Mouse (Mus musculus) layer of hippocampus, adult 18-20 months (tissue): ENCODE measurements around the gene Zfp599. TPM values are rescaled to one million over a fixed set of nuclear protein-coding genes. Genes with fewer than 3 reads are reported as not detected.
"Not testable (repeated sequence)": the region's sequence is repeated elsewhere in the genome, so short reads cannot be mapped to it uniquely, and the experiment has no call there.

Experiments
- DNase-seq, 2 experiments: peaks; one replicate each; pipeline ENCODE4 v3.0.0; 2022; ENCODE audit warnings: low spot score in 2 of 2
- long read RNA-seq: library from polyadenylated mRNA; stranded (forward); transcript quantifications from one replicate; pipeline ENCODE4 v2.0.0, GENCODE M21; 2021
- total RNA-seq, 2 experiments: library from RNA; stranded (reverse); gene quantifications; 2 replicates each; pipeline ENCODE4 v1.2.3; 2021

Gene Zfp599
- 1 to 10 TPM; 5.1 to 5.5 TPM for total RNA-seq
- long read RNA-seq, partial matches to known transcripts, result 0 of 5 reads
- long read RNA-seq, other reads (novel, unspliced or antisense), result 1 of 5 reads

DNA sequence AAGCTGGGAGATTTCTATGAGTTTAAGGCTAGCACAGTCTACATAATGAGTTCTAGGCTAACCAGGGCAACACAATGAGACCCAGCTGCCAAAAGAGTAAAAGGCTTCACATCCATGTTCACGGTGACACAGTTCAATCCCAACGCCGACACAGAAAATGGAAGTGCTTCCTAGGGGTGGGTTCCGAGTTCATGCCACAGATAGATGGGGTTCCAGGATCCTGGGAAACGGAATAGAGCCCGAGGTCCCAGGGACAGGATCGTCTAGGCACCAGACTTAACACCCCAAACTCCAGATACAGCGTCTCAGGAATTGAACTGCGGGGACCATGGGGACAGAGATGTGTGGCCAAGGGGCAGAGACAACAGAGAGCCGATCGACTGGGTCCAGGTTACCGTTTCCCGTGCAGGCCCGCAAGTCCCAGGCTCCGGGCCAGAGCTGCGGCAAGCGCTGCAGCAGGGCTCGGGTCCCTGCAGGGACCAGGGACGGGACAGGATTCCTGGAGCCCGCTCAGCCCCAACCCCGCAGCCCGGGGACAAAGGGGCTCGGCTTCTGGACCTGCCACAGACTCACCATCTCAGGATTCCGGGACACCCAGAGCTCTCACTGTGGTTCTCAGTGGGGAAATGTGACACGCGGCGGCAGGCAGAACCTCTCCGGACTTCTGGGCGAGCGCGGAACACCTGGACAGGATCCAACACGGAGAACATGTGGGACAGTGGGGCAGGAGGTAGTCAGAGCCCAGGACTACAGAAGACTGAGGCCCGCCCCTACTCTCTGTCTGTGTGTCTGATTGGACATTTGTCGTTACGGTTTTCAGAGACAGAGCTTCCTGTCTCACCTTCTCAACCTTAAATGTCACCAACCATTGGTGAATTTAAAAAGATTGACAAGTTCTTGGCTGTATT is at the start of gene Zfp599:
Gene Zfp599 (minus strand): TSS at position 712 of the 908 bp plus-strand sequence.
- DNase-seq, result peak; percentile 57 to 78

DNA sequence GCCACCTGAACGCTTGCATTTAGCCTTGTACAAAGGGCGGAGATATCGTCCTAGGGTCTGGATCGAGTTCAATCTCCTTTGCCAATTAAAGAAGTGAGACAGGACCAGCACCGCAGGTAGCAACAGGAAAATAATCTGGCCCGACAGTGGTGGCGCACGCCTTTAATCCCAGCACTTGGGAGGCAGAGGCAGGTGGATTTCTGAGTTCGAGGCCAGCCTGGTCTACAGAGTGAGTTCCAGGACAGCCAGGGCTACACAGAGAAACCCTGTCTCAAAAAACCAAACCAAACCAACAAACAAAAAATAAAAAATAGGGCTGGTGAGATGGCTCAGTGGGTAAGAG is 48.2 kb upstream of the Zfp599 start:
- DNase-seq, result not testable (repeated sequence)

DNA sequence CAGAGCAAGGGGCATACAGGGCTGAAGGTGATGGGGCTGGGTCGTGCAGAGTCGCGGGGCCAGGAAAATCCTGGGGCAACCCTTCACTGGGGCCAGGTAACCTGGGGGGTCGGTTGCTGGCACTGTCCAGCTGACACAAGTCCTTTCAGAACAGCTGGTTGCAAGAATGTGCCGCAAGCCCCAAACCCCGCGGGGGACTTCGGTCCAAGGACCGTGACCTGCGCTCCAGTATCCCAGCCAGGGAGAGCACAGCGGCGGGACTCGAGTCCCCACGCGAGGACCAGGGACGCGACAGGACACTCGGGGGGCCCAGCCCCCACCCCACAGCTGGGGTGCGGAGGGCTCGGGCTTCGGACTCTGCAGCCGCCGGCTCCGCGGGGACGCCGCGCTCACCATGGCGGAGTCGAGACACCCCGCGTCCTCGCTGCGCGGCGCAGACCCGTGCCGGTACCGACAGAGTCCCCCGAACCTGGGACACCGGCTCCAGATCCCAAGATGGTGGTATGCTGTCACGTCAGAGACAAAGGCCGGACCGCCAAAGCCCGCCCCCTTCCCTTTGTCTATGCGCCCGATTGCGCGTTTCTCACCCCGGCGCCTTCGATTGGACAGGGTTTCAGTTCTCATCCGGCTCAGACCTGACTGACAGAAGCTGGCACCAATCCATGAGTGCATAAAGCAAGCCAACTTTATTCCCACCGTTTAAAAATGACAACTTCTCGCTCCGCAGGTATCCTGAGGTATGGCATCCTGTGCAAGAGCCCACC is 47.6 kb upstream of the Zfp599 start, which contains the start of gene Zfp810:
Gene Zfp810 (minus strand): TSS at position 493 of the 764 bp plus-strand sequence.
- DNase-seq, result peak; percentile 92 to 96

DNA sequence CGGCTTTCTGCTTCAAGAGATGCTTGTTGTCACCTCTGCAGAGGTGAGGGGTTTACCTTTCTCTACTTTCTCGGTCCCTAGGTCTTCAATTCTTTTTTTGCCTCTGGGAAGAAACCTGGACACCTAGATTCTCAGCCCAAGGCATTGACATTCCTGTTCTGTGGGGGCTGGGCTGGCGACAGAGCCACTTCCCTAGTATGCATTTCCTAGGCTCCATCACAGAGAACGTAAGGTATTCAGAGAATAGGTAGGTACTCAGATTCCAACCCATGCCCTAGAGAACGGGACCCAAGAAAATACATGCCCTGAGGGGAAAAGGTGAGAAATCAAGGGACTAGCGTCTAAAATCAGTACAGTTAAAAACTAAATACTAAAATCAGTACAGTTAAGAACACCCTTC is 47.0 kb upstream of the Zfp599 start:
- no peak for DNase-seq

DNA sequence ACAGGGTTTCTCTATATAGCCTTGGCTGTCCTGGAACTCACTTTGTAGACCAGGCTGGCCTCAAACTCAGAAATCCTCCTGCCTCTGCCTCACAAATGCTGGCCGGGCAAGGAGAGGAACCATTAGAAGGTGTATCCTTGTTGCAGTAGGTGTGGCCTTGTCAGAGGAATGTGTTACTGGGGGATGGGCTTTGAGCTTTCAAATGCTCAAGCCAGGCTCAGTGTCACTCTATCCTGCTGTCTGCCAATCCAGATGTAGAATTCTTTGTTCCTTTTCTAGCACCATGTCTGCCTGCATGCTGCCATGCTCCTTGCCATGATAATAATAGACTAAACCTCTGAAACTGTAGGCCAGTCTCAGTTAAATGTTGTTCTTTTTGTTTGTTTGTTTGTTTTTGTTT is 42.5 kb upstream of the Zfp599 start:
- no peak for DNase-seq

DNA sequence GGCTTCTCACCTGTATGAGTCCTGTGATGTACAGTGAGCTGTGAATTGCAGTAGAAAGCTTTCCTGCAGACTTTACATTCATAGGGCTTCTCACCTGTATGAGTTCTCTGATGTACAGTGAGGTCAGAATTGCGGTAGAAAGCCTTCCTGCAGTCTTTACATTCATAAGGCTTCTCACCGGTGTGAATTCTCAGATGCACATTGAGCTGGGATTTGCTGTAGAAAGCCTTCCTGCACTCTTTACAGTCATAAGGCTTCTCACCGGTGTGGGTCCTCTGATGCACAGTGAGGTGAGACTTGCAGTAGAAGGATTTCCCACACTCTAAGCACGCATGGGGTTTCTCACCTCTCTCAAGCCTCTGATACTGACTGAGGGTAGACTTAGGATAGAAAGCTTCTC is 19.0 kb upstream of the Zfp599 start:
- DNase-seq, result no peak

DNA sequence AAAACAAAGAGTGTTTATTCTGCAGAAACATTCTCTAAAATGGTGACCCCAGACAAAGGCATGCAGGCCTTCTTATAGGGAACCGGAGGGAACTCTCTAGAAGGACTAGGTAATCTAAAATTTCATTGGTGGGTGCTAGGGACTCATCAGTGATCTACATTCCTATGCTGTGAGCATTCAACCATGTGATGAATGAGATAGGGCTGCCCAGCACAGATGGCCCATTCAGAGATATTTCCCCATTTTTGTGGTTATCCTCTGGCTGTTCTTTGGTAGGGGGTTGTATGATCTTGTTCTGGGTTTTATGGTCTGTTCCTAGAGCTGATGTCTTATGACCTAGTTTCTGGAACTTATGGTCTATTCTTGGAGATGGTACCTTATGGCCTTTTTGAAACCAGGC is 9.2 kb upstream of the Zfp599 start:
- no peak for DNase-seq

DNA sequence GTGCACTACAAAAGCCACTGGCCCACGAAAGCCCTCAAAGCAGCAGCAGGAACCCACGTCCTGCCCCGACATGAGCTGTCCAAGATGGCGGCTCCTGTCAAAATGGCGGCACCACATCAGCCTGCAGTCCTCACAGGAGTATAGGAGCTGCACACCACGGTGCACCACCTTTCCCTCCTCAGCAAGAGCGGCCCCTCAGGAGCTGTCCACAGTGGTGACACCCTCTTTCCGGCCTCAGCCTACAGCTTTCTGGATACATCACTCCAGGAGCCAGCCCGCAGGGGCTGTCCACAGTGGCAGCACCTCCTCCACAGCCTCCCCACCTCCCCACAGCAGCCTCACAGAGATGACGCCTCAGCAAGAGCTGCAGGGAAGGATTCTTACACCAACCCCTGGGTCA is 2.9 kb upstream of the Zfp599 start:
- no peak for DNase-seq

DNA sequence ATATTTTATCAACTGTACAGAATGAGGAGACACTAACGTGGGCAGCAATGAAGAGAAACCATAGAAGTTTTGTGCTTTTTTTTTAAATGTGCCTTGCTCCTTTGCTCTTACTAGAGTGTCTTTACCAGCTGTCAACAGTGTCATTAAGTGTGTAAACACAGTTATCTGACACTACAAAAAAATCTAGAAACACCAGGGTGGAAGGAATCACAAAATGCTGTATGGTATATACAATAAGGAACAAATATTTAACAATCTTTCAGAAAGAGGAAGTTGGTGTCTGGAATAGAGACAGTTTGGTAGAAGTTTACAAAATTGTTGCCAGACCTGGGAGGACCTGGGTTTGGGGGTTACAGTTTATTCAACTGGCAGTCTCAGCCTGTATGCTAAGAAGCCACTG is 1.9 kb upstream of the Zfp599 start:
- no peak for DNase-seq

DNA sequence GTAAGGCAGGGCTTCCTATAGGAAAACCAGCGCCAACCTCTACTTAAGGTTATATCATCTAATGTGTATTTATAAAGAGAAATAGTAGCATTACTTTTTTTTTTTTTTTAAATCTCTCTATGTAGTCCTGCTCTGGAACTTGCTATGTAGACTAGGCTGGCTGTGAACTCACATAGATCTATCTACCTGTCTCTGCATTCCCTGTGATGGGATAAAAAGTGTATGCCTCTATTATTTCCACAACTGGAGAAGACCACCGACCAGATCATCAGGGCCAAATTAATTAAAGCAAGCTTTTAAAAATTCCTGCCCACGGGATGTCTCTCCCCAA is 362 bp upstream of the Zfp599 start:
- DNase-seq, result no peak

DNA sequence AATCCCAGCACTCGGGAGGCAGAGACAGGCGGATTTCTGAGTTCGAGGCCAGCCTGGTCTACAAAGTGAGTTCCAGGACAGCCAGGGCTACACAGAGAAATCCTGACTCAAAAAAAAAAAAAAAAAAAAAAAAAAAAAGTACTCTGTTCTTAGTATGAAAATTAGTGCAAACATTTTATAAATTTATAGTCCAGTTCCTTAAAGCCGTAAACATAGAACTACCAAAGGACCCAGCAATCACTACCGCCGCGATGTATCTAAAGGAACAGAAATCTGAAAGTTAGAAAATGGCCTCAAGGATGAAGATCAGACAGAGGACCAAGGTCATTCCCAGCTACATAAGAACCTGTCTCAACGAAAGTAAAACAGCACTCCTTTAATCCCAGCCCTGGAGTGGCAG is 911 bp downstream of the Zfp599 start:
- no peak for DNase-seq

DNA sequence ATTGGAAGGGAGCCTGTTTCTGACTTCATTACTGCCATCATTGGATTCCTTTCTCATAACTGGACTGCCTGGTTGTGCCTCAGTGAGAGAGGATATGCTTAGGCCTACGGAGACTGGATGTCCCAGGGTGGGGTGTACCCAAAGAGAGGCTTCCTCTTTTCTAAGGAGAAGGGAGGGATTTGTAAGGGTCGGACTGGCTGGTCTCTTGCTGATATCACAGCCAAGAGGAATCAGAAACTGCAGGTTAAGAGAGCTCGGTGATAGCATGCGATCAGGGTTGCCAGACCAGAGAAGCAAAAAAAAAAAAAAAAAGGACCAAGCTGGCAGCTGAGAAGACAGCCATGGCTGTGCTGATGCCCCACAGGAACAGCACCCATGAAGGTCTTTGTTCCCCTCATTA is 3.1 kb downstream of the Zfp599 start:
- no peak for DNase-seq

DNA sequence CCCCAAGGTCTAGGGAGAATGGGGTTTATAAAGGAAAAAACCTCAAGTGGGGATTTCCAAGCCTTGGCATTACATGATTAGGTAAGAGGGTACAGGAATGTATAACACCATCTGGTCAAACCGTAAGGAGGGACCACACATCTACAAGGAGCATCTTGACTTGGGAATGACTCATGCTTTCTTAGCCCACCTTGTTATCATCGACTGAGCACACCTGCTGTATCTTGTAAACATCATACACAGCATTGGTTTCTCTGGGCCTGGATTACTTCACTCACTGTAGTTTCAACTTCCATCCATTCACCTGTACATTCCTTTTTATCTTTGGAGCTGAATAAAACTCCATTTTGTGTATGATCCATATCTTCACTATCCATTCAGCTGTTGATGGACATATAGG is 15.5 kb downstream of the Zfp599 start:
- no peak for DNase-seq

DNA sequence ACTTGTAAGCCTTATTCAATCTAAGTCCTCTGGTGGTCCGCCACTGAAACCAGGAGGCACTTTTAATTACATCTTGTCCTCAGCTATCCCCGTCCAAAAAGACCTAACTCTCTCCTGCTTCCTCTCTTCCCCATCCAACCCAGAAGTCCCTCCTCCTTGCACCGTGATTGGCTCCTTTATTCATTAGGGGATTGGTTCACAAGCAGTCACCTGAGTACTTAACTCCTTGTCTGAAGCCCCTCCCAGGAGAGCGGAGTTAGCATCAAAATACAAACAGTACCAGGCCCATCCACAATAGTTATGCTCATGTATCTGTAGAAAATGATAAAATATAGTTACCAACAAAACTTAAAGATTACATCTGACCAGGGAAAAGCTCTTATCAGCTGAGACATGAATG is 19.7 kb downstream of the Zfp599 start:
- DNase-seq, result no peak

DNA sequence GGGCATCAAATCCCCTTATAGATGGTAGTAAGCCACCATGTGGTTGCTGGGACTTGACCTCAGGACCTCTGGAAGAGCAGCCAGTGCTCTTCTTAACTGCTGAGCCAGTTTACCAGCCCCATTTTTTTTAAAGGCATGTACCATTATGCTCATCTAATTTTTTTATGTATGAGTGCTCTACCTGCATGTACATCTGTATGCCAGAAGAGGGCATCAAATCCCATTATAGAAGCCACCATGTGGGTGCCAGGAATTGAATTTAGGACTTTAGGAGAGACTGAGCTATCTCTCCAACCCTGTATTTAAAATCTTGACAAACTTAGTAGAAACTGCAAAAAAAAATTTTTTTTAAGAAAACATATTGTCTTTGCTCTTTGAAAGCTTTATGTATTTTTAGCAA is 29.1 kb downstream of the Zfp599 start:
- DNase-seq, result no peak

DNA sequence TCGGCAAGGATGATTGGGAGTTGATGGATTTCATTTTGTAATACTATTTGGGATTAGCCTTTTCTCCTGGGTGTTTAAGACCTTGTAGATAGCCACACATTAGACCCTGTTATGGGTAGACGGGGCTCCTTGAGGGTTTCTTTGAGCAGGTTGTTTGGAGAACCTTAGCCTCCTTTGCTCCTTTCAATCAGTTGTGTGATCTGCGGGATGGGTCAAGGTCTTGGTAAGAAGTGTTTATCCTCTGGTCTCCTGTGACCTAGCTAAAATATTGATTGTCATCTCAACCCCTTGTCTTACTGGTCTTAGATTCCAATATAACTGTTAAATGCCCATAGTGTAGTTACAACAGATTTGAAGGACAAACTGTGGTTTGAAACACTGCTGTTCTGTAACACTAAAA is 29.6 kb downstream of the Zfp599 start:
- DNase-seq, result no peak

DNA sequence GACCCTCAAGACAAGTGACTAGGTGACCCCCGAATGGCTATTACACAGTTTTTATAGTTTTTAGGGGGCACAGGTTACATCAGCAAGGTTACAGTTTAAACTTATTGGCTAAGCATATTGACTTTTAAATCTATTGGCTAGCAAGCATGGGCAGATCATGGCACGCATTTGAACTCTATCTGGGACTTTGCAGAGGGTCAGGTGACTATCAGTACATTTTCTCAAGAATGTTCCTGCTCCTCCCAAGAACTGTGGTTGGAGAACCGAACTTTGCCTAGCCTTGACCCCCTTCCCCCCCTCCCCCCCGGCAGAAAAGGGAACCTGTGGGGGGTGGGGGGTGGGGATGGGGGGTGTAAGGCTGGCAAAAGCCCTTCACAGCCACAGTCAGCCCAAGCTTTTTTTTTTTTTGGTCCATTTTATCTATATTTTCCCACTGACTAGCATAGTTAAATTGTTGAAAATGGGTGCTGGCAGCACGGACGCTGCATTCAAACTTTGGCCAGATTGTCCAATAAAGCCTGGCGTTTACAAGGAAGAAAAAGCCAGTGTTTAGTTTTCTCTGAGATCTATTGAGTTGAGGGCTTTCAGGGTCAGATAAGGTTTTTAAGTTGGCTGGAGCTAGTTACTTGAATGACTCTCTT is 30.2 kb downstream of the Zfp599 start:
- no peak for DNase-seq

DNA sequence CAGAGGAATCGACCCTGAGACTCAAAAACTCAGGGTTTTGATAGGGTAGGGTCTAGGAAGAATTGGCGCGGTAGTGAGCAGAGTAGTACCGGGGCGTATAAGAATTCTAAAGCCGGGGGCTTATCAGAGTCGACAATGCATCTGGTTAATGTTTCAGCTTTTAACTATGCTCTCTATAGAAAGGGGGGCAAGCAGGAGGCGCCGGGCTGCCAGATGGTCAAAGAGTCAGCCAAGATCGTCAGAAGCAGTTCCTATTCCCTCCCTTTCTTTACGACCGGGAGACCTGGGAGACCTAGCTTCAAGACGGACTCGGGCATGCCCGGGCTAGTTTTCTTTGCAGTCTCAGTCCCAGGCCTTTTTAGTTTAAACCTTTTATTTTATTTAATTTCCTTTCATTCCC is 32.8 kb downstream of the Zfp599 start:
- no peak for DNase-seq

DNA sequence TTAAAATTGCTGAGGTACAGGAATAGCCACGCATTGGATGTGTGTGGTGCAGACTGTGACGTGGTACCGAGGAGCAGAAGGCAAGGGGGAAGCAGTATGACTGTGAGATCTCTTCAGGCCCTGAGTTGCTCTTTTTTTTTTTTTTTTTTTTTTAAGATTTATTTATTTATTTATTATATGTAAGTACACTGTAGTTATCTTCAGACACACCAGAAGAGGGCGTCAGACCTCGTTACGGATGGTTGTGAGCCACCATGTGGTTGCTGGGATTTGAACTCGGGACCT is 33.4 kb downstream of the Zfp599 start:
- DNase-seq, result not testable (repeated sequence)

DNA sequence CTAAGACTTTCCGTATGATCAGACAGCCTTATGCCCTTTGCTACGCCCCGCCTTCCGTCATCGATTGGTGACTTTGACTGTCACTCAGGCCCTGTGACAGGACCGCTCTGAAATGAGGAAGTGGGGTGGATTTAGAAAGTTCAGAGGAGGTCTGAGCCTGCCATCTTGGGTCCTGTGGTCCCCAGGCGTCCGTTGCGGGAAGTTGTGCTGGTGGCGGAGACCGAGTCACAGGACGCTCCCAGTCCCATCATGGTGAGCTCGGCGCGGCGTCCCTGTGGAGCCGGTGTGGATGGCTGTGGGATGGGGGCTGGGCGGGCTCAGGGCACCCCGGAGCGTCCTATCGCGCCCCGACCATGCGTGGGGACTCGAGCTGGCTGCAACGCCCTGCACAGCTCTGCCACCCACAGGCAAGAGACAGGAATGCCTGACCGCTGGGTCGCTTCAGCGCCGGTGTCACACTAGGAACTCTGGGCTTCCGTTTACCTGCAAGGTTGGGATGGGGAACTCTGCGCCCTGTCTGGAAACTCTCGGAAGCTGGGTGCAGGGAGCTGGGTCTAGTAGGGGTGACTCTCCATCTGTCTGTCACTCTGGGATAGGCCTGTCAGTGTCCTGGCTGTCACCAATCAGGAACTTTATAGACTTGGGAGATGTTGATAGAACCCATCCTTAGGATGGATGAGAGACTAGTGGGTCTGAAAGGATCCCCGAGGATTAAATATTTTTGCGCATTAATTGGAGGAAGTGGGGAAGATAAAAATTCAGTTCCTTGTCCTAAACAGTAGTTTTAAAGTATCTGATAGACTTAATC is 33.9 kb downstream of the Zfp599 start, which contains the start of gene Zfp809:
Gene Zfp809 (plus strand): TSS at position 134 of the 808 bp plus-strand sequence.
- DNase-seq, result peak; percentile 97 to 100
